Mouse (Mus musculus) ES-CJ7 (cell line): ENCODE measurements at regions not wholly inside any gene's neighbourhood (a gene's known extent, or its start where the extent isn't known, plus 50 kb on each side); places are given as distances from the start of the nearest gene placed in this dataset.

Experiments
- DNase-seq: peaks from one replicate; pipeline ENCODE4 v3.0.0; 2011; ENCODE audit warnings: low read depth, low spot score

GRCm38 (mm10) chrX:142456022-142456421, 65.7 kb upstream of the Acsl4 start:
- no peak for DNase-seq

- no peak for DNase-seq
These were observed 73.8 kb upstream of the Acsl4 start for GRCm38 (mm10) chrX:142464174-142464573.

- DNase-seq = no peak
These were observed 74.4 kb upstream of the Acsl4 start for GRCm38 (mm10) chrX:142464756-142465155.

GRCm38 (mm10) chrX:142467850-142468256, 77.5 kb upstream of the Acsl4 start:
- peak; percentile 74 for DNase-seq

- no peak for DNase-seq
These were observed 78.1 kb upstream of the Acsl4 start for GRCm38 (mm10) chrX:142468388-142468787.

- peak; percentile 64 for DNase-seq
These were observed 78.8 kb upstream of the Acsl4 start for GRCm38 (mm10) chrX:142469048-142469634.

GRCm38 (mm10) chrX:142470083-142470482, 79.7 kb upstream of the Acsl4 start:
- DNase-seq = no peak

GRCm38 (mm10) chrX:142481203-142481815, 91.0 kb upstream of the Acsl4 start:
- no peak for DNase-seq

- no peak for DNase-seq
These were observed 97.7 kb upstream of the Acsl4 start for GRCm38 (mm10) chrX:142488078-142488477.

- peak; percentile 8 for DNase-seq
These were observed 99.9 kb upstream of the Acsl4 start for GRCm38 (mm10) chrX:142490093-142490717.

GRCm38 (mm10) chrX:142501094-142501493, 110.8 kb upstream of the Acsl4 start:
- DNase-seq = no peak

GRCm38 (mm10) chrX:142504962-142505361, 114.6 kb upstream of the Acsl4 start:
- no peak for DNase-seq

GRCm38 (mm10) chrX:142507475-142507874, 117.1 kb upstream of the Acsl4 start:
- no peak for DNase-seq

- DNase-seq = no peak
These were observed 126.2 kb upstream of the Acsl4 start for GRCm38 (mm10) chrX:142516406-142517131.

- DNase-seq = no peak
These were observed 126.9 kb upstream of the Acsl4 start for GRCm38 (mm10) chrX:142517205-142517604.

GRCm38 (mm10) chrX:142521063-142521462, 130.7 kb upstream of the Acsl4 start:
- no peak for DNase-seq

- peak; percentile 3 for DNase-seq
These were observed 136.6 kb upstream of the Acsl4 start for GRCm38 (mm10) chrX:142526953-142527352.

GRCm38 (mm10) chrX:142529892-142530291, 139.6 kb upstream of the Acsl4 start:
- DNase-seq = peak; percentile 28

- DNase-seq = peak; percentile 67
These were observed 144.4 kb upstream of the Acsl4 start for GRCm38 (mm10) chrX:142534780-142535179.

- DNase-seq = no peak
These were observed 145.2 kb upstream of the Acsl4 start for GRCm38 (mm10) chrX:142535540-142535939.

GRCm38 (mm10) chrX:142535954-142536353, 145.3 kb upstream of the Tmem164 start:
- DNase-seq = no peak

GRCm38 (mm10) chrX:142537259-142537963, 143.8 kb upstream of the Tmem164 start:
- no peak for DNase-seq
